ENCODE assay signal across 9 mouse cellular contexts in genomic region chr2:128166623-128167423, GRCm38 (mm10). TPM values are rescaled to one million over a fixed set of nuclear protein-coding genes. Genes with fewer than 3 reads are reported as not detected.
DNase-seq lines count a peak whose midpoint lies in the region; ATAC-seq lines count a peak whose summit lies in the region.
"Had no signal": no experiment of that assay in that cellular context is flagged by ENCODE, and none has a peak within 500 bp of the region (broad histone marks: within the 10 kb centered on the region; RNA-seq: fewer than 3 reads in every experiment).

No protein-coding gene starts in this region.

- H3K27me3 ChIP-seq in hindbrain, embryonic 10.5 days (ENCODE audit: insufficient read depth, poor library complexity, severe bottlenecking): no peaks in the 10 kb centered on the region
- no peaks in the 10 kb centered on the region for H3K27me3 ChIP-seq in hindbrain, embryonic 11.5 days (ENCODE audit: control insufficient read depth, insufficient read depth, low read length)
- no peaks in the 10 kb centered on the region for H3K27me3 ChIP-seq in heart, embryonic 13.5 days (replicated peaks)

- WGBS in hindbrain, embryonic 10.5 days: 70% methylated on average over 13 of the region's 13 CpGs
- 73% methylated on average over 13 of the region's 13 CpGs for WGBS in hindbrain, embryonic 11.5 days
- WGBS in heart, embryonic 13.5 days: 40% methylated on average over 13 of the region's 13 CpGs

- intact Hi-C loops in left cerebral cortex, postnatal 4 days (cut with DNase I): no loop called here

- peaks cover 15% of the 10 kb centered on the region for H3K4me1 ChIP-seq in hindbrain, embryonic 10.5 days (replicated peaks)
- no peaks in the 10 kb centered on the region for H3K4me1 ChIP-seq in hindbrain, embryonic 11.5 days (replicated peaks; ENCODE audit: control insufficient read depth, insufficient read depth, low read length)
- peaks cover 26% of the 10 kb centered on the region for H3K4me1 ChIP-seq in heart, embryonic 13.5 days

- H3K4me3 ChIP-seq in hindbrain, embryonic 10.5 days: no peak overlapping the region
- no peak overlapping the region for H3K4me3 ChIP-seq in hindbrain, embryonic 11.5 days (ENCODE audit: low read depth, low read length)
- no peak overlapping the region for H3K4me3 ChIP-seq in heart, embryonic 13.5 days
- H3K4me3 ChIP-seq: myocyte had no signal

- no peaks in the 10 kb centered on the region for H3K9me3 ChIP-seq in hindbrain, embryonic 10.5 days
- H3K9me3 ChIP-seq in hindbrain, embryonic 11.5 days (ENCODE audit: control insufficient read depth, low read length): no peaks in the 10 kb centered on the region
- no peaks in the 10 kb centered on the region for H3K9me3 ChIP-seq in heart, embryonic 13.5 days

- peaks cover 7% of the 10 kb centered on the region for H3K36me3 ChIP-seq in hindbrain, embryonic 10.5 days
- no peaks in the 10 kb centered on the region for H3K36me3 ChIP-seq in hindbrain, embryonic 11.5 days (ENCODE audit: control insufficient read depth, insufficient read depth, low read length)
- H3K36me3 ChIP-seq in heart, embryonic 13.5 days: 0 out of 2 replicates have a peak, but pooled peaks cover 4% of the 10 kb centered on the region

- H3K4me2 ChIP-seq in hindbrain, embryonic 11.5 days (replicated peaks; ENCODE audit: low read depth, low read length): no peak overlapping the region
- H3K4me2 ChIP-seq in heart, embryonic 13.5 days: no peak overlapping the region

- no peak for ATAC-seq in hindbrain, embryonic 11.5 days (ENCODE audit: low FRiP score)
- no peak for ATAC-seq in heart, embryonic 13.5 days (ENCODE audit: extremely low read depth, insufficient number of reproducible peaks, low FRiP score, low TSS enrichment)

- no peak for DNase-seq in hindbrain, embryonic 10.5 days (ENCODE audit: low spot score)
- no peak for DNase-seq in hindbrain, embryonic 11.5 days (ENCODE audit: low spot score)
- DNase-seq in Muller cell, postnatal 12 days (ENCODE audit: inconsistent ontology term): peak; percentile 70
- peak; percentile 80 for DNase-seq in left cerebral cortex, postnatal 4 days
- DNase-seq in right cerebral cortex, postnatal 10 days (ENCODE audit: low spot score in 2 of 2): peak; percentile 71 to 84
- DNase-seq in ovary, postnatal 14 days (ENCODE audit: low spot score): no peak
- no peak for DNase-seq in gastrocnemius, postnatal 25 days

- H3K9ac ChIP-seq in hindbrain, embryonic 11.5 days (ENCODE audit: low read depth, low read length): no peak overlapping the region
- no peak overlapping the region for H3K9ac ChIP-seq in heart, embryonic 13.5 days

- H3K27ac ChIP-seq in hindbrain, embryonic 10.5 days: 0 out of 2 replicates have a peak overlapping the region, but pooled peaks have one; percentile 26
- no peak overlapping the region for H3K27ac ChIP-seq in hindbrain, embryonic 11.5 days (ENCODE audit: low read depth, low read length)
- peak overlapping the region; percentile 49 for H3K27ac ChIP-seq in heart, embryonic 13.5 days (replicated peaks)

RNA-seq across cellular contexts. Expression of gene Bcl2l11, which starts 41.0 kb away (rescaled TPM):
- 26.2 and 27.4 TPM in 2 replicates for polyA plus RNA-seq in hindbrain, embryonic 10.5 days (2016; fragmentation: Nextera tagmentation; extraction: Ambion mirVana)
- 15.7 and 17.2 TPM in 2 replicates for polyA plus RNA-seq in hindbrain, embryonic 11.5 days (2014; fragmentation: Nextera tagmentation; extraction: Ambion mirVana)
- polyA plus RNA-seq in heart, embryonic 13.5 days (2015; fragmentation: Nextera tagmentation; extraction: Ambion mirVana): 13.5 and 15.4 TPM in 2 replicates
- total RNA-seq in left cerebral cortex, postnatal 4 days (2021): 1 to 10 TPM; 7.1 to 8.9 TPM
- 1 to 10 TPM; 2.4 to 5.1 TPM for total RNA-seq in gastrocnemius, postnatal 25 days (2021)

Comparison
In these comparisons a context has a peak if more than half of its experiments do, and no peak if none do; other contexts are left out.
1. DNase-seq: peak in Muller cell, postnatal 12 days (single experiment), left cerebral cortex, postnatal 4 days (single experiment) and right cerebral cortex, postnatal 10 days (2 of 2); none in hindbrain, embryonic 10.5 days (single experiment), hindbrain, embryonic 11.5 days (single experiment), ovary, postnatal 14 days (single experiment) and gastrocnemius, postnatal 25 days (single experiment).